Mouse (Mus musculus): ENCODE measurements around the gene Lsr. TPM values are rescaled to one million over a fixed set of nuclear protein-coding genes. Genes with fewer than 3 reads are reported as not detected.
A peak's percentile ranks its signal among the peaks of the same experiment; 100 is the strongest.

Gene Lsr
- total and polyA plus RNA-seq, 2 experiments from 2014 or later, result 4.0 to 6.2 TPM

- 71% methylated on average over 1 of the region's 1 CpGs for WGBS
- no peak for DNase-seq (ENCODE audit: low spot score)
- Histone ChIP-seq H3K9me3 (replicated peaks; ENCODE audit: control insufficient read depth, low read length) (no peaks in the 10 kb centered on the region), H3K36me3 (replicated peaks; ENCODE audit: control insufficient read depth, insufficient read depth, low read length) (no peaks in the 10 kb centered on the region), H3K27me3 (ENCODE audit: control insufficient read depth, insufficient read depth, low read length) (no peaks in the 10 kb centered on the region), H3K4me1 (ENCODE audit: control insufficient read depth, insufficient read depth) (peaks cover 2% of the 10 kb centered on the region; the same call in 1 of the 2 replicates), H3K4me3 (ENCODE audit: low read depth, low read length) (no peak overlapping the region), H3K27ac (ENCODE audit: low read depth) (no peak overlapping the region), H3K4me2 (ENCODE audit: low read depth, low read length) (no peak overlapping the region), H3K9ac (replicated peaks; ENCODE audit: low read depth, low read length) (no peak overlapping the region)
- TF ChIP-seq EP300 (IDR thresholded peaks at IDR 0.05; ENCODE audit: low read depth) (no peak), CTCF (IDR thresholded peaks at IDR 0.05; ENCODE audit: low read depth) (no peak)
- no peak for ATAC-seq (ENCODE audit: insufficient read depth, low read depth)
These were observed 34.5 kb upstream of the Lsr start for GRCm38 (mm10) chr7:31007775-31008174.

GRCm38 (mm10) chr7:31002650-31003049 is 29.4 kb upstream of the Lsr start:
- no peak overlapping the region; the same call in 1 of the 2 replicates for H3K27ac ChIP-seq (ENCODE audit: low read depth)
- TF ChIP-seq CTCF (IDR thresholded peaks at IDR 0.05; ENCODE audit: low read depth), result no peak
- TF ChIP-seq EP300 (IDR thresholded peaks at IDR 0.05; ENCODE audit: low read depth), result 0 out of 2 replicates have a peak, but pooled peaks have one; percentile 42
- H3K36me3 ChIP-seq (replicated peaks; ENCODE audit: control insufficient read depth, insufficient read depth, low read length), result no peaks in the 10 kb centered on the region
- peak; percentile 29 for DNase-seq (ENCODE audit: low spot score)
- no peaks in the 10 kb centered on the region for H3K27me3 ChIP-seq (ENCODE audit: control insufficient read depth, insufficient read depth, low read length)
- H3K4me3 ChIP-seq (ENCODE audit: low read depth, low read length), result no peak overlapping the region
- WGBS, result 42% methylated on average over 8 of the region's 8 CpGs
- H3K4me1 ChIP-seq (ENCODE audit: control insufficient read depth, insufficient read depth), result peaks cover 20% of the 10 kb centered on the region
- no peaks in the 10 kb centered on the region for H3K9me3 ChIP-seq (replicated peaks; ENCODE audit: control insufficient read depth, low read length)
- ATAC-seq (ENCODE audit: insufficient read depth, low read depth), result peak; percentile 14; the same call in 1 of the 2 replicates
- H3K4me2 ChIP-seq (ENCODE audit: low read depth, low read length), result no peak overlapping the region
- H3K9ac ChIP-seq (replicated peaks; ENCODE audit: low read depth, low read length), result no peak overlapping the region

DNA sequence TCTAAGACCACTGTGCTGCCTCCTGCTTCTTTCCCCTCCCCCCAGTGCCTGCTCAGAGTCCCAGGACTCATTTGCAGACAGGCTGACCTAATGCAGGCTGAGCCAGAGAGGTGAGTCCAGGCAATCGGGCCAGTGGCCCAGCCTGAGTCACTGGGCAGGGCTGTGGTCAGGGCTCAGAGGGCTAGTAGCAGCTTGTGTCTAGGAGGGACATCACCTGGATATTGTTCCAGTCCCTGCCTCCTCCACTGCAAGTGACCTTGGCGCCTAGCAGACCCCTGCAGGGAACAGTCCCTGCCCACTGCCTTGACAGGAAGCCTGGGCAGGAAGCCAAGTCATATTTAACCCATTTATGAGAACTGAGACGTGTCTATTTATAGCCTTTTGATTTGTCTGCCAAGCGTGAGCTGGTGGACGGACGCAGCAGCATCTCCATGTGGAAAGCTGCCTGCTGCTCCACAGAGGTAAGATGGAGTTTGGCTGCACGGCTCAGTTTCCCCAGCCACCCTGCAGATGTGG is 27.3 kb upstream of the Lsr start:
- Histone ChIP-seq H3K9me3 (replicated peaks; ENCODE audit: control insufficient read depth, low read length) (peaks cover 5% of the 10 kb centered on the region; the same call in 1 of the 2 replicates), H3K4me3 (ENCODE audit: low read depth, low read length) (no peak overlapping the region), H3K36me3 (replicated peaks; ENCODE audit: control insufficient read depth, insufficient read depth, low read length) (no peaks in the 10 kb centered on the region), H3K27me3 (ENCODE audit: control insufficient read depth, insufficient read depth, low read length) (no peaks in the 10 kb centered on the region), H3K4me2 (ENCODE audit: low read depth, low read length) (peak overlapping the region; percentile 22; the same call in 1 of the 2 replicates), H3K27ac (ENCODE audit: low read depth) (peak overlapping the region; percentile 86), H3K4me1 (ENCODE audit: control insufficient read depth, insufficient read depth) (peaks cover 20% of the 10 kb centered on the region), H3K9ac (replicated peaks; ENCODE audit: low read depth, low read length) (no peak overlapping the region)
- DNase-seq (ENCODE audit: low spot score) (peak; percentile 93), ATAC-seq (ENCODE audit: insufficient read depth, low read depth) (peak; percentile 95)
- 1% methylated on average over 7 of the region's 7 CpGs for WGBS
- no peak for TF ChIP-seq CTCF (IDR thresholded peaks at IDR 0.05; ENCODE audit: low read depth)
- TF ChIP-seq EP300 (IDR thresholded peaks at IDR 0.05; ENCODE audit: low read depth), result peak; percentile 80

DNA sequence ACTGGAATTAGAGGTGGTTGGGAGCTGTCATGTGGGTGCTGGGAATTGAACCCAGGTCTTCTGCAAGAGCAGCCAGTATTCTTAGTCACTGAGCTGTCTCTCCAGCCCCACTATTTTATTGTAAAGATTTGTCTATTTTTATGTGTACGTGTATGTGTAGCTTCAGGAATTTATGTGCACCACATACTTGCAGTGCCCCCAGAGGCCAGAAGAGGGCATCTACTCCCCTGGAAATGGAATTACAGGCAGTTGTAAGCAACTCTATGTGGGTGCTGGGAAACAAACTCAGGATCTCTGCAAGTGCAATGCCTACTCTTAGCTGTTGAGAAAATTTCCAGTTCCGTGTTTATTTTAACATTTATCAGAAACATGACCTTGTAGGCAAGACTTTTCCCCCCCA is 23.2 kb upstream of the Lsr start:
- H3K9me3 ChIP-seq (replicated peaks; ENCODE audit: control insufficient read depth, low read length), result peaks cover 5% of the 10 kb centered on the region; the same call in 1 of the 2 replicates
- DNase-seq (ENCODE audit: low spot score), result no peak
- H3K4me2 ChIP-seq (ENCODE audit: low read depth, low read length), result no peak overlapping the region
- WGBS, result 93% methylated on average over 2 of the region's 2 CpGs
- no peak overlapping the region for H3K4me3 ChIP-seq (ENCODE audit: low read depth, low read length)
- TF ChIP-seq CTCF (IDR thresholded peaks at IDR 0.05; ENCODE audit: low read depth) (no peak), EP300 (IDR thresholded peaks at IDR 0.05; ENCODE audit: low read depth) (no peak)
- H3K27me3 ChIP-seq (ENCODE audit: control insufficient read depth, insufficient read depth, low read length), result no peaks in the 10 kb centered on the region
- peaks cover 14% of the 10 kb centered on the region for H3K4me1 ChIP-seq (ENCODE audit: control insufficient read depth, insufficient read depth)
- H3K27ac ChIP-seq (ENCODE audit: low read depth), result no peak overlapping the region
- no peaks in the 10 kb centered on the region for H3K36me3 ChIP-seq (replicated peaks; ENCODE audit: control insufficient read depth, insufficient read depth, low read length)
- no peak overlapping the region for H3K9ac ChIP-seq (replicated peaks; ENCODE audit: low read depth, low read length)
- no peak for ATAC-seq (ENCODE audit: insufficient read depth, low read depth)

GRCm38 (mm10) chr7:30993986-30994385 is 20.7 kb upstream of the Lsr start:
- no peak overlapping the region for H3K4me3 ChIP-seq (ENCODE audit: low read depth, low read length)
- no peak overlapping the region for H3K4me2 ChIP-seq (ENCODE audit: low read depth, low read length)
- no peak overlapping the region for H3K9ac ChIP-seq (replicated peaks; ENCODE audit: low read depth, low read length)
- 79% methylated on average over 5 of the region's 5 CpGs for WGBS
- H3K4me1 ChIP-seq (ENCODE audit: control insufficient read depth, insufficient read depth), result no peaks in the 10 kb centered on the region
- no peaks in the 10 kb centered on the region for H3K27me3 ChIP-seq (ENCODE audit: control insufficient read depth, insufficient read depth, low read length)
- no peaks in the 10 kb centered on the region for H3K36me3 ChIP-seq (replicated peaks; ENCODE audit: control insufficient read depth, insufficient read depth, low read length)
- peaks cover 5% of the 10 kb centered on the region; the same call in 1 of the 2 replicates for H3K9me3 ChIP-seq (replicated peaks; ENCODE audit: control insufficient read depth, low read length)
- TF ChIP-seq CTCF (IDR thresholded peaks at IDR 0.05; ENCODE audit: low read depth), result no peak
- TF ChIP-seq EP300 (IDR thresholded peaks at IDR 0.05; ENCODE audit: low read depth), result no peak
- H3K27ac ChIP-seq (ENCODE audit: low read depth), result no peak overlapping the region
- DNase-seq (ENCODE audit: low spot score) (no peak), ATAC-seq (ENCODE audit: insufficient read depth, low read depth) (no peak)

- H3K4me2 ChIP-seq (ENCODE audit: low read depth, low read length), result no peak overlapping the region
- no peaks in the 10 kb centered on the region for H3K36me3 ChIP-seq (replicated peaks; ENCODE audit: control insufficient read depth, insufficient read depth, low read length)
- no peak overlapping the region for H3K4me3 ChIP-seq (ENCODE audit: low read depth, low read length)
- ATAC-seq (ENCODE audit: insufficient read depth, low read depth) (no peak), DNase-seq (ENCODE audit: low spot score) (no peak)
- no peaks in the 10 kb centered on the region for H3K27me3 ChIP-seq (ENCODE audit: control insufficient read depth, insufficient read depth, low read length)
- no peak overlapping the region for H3K27ac ChIP-seq (ENCODE audit: low read depth)
- H3K9me3 ChIP-seq (replicated peaks; ENCODE audit: control insufficient read depth, low read length), result peaks cover 5% of the 10 kb centered on the region; the same call in 1 of the 2 replicates
- no peak overlapping the region for H3K9ac ChIP-seq (replicated peaks; ENCODE audit: low read depth, low read length)
- H3K4me1 ChIP-seq (ENCODE audit: control insufficient read depth, insufficient read depth), result no peaks in the 10 kb centered on the region
- WGBS, result 58% methylated on average over 5 of the region's 5 CpGs
- no peak for TF ChIP-seq CTCF (IDR thresholded peaks at IDR 0.05; ENCODE audit: low read depth)
- TF ChIP-seq EP300 (IDR thresholded peaks at IDR 0.05; ENCODE audit: low read depth), result no peak
These were observed 18.9 kb upstream of the Lsr start for GRCm38 (mm10) chr7:30992148-30992547.
